Mouse (Mus musculus) kidney, adult 2 months (tissue): ENCODE measurements at regions not wholly inside any gene's neighbourhood (a gene's known extent, or its start where the extent isn't known, plus 50 kb on each side); places are given as distances from the start of the nearest gene placed in this dataset.

Experiments
- DNase-seq: peaks from one replicate; pipeline ENCODE4 v3.0.0; 2021
- H3K27ac ChIP-seq: fragments of 200-500 bp; 2 replicates; pipeline ENCODE4 v1.5.1; 2012; ENCODE audit warnings: low read depth, low read length, control low read depth, inconsistent platforms; ENCODE audit not compliant: insufficient read depth
- H3K27me3 ChIP-seq: fragments of 200-500 bp; replicated peaks from 2 replicates; pipeline ENCODE4 v1.6.1; 2012; ENCODE audit warnings: mild to moderate bottlenecking, moderate library complexity, low read length, inconsistent platforms; ENCODE audit not compliant: control insufficient read depth, insufficient read depth
- H3K36me3 ChIP-seq: fragments of 200-500 bp; 2 replicates; pipeline ENCODE4 v1.6.1; 2012; ENCODE audit warnings: mild to moderate bottlenecking, moderate library complexity, low read length, inconsistent platforms; ENCODE audit not compliant: control insufficient read depth, insufficient read depth
- H3K4me1 ChIP-seq: fragments of 200-500 bp; 2 replicates; pipeline ENCODE4 v1.6.1; 2011; ENCODE audit warnings: low read length; ENCODE audit not compliant: control insufficient read depth, insufficient read depth
- H3K4me3 ChIP-seq: fragments of 200-500 bp; 2 replicates; pipeline ENCODE4 v1.5.1; 2011; ENCODE audit warnings: mild to moderate bottlenecking, low read depth, low read length, control low read depth; ENCODE audit not compliant: insufficient read depth
- CTCF ChIP-seq: fragments of 200-500 bp; conservative IDR thresholded peaks from 2 replicates; pipeline ENCODE4 v1.5.1; 2011; ENCODE audit warnings: low read depth, mild to moderate bottlenecking, control low read depth, low read length, moderate library complexity, mixed read lengths; ENCODE audit not compliant: insufficient read depth, insufficient read length
- POLR2A ChIP-seq: fragments of 200-500 bp; IDR thresholded peaks from one replicate; pipeline ENCODE4 v1.6.1; 2011; ENCODE audit warnings: low read depth, low read length, control low read depth
- WGBS: fragments of 180-500 bp; shearing (Covaris S2); methylation state at CpG from one replicate; pipeline ENCODE4 v1.1.7; 2018; 5-methylcytosine and 5-hydroxymethylcytosine counted together

DNA sequence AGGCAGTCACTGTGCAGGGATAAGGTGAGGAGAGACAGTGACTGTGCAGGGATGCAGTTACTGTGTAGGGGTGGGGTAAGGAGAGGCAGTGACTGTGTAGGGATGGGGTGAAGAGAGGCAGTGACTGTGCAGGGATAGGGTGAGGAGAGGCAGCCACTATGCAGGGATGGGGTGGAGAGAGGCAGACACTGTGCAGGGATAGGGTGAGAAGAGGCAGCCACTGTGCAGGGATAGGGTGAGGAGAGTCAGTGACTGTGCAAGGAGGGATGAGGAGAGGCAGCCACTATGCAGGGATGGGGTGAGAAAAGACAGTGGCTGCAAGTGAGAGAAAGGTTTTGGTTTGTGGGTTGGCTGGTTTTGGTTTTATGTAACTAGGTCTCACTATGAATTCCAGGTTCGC is 221.8 kb upstream of the Kdm8 start:
- H3K4me3 ChIP-seq, result no peak overlapping the region
- 83% methylated on average over 1 of the region's 1 CpGs for WGBS

GRCm38 (mm10) chr7:125234911-125235310 is 209.6 kb upstream of the Kdm8 start:
- Histone ChIP-seq H3K36me3 (no peaks in the 10 kb centered on the region), H3K4me3 (no peak overlapping the region), H3K27me3 (no peaks in the 10 kb centered on the region), H3K27ac (no peak overlapping the region), H3K4me1 (peaks cover 2% of the 10 kb centered on the region; the same call in 1 of the 2 replicates)
- TF ChIP-seq CTCF, result no peak
- no peak for TF ChIP-seq POLR2A
- WGBS, result 51% methylated on average over 7 of the region's 7 CpGs
- no peak for DNase-seq

More for the DNA sequence above, 221.8 kb upstream of the Kdm8 start:
- no peak for TF ChIP-seq POLR2A
- TF ChIP-seq CTCF, result no peak
- Histone ChIP-seq H3K4me1 (no peaks in the 10 kb centered on the region), H3K27me3 (no peaks in the 10 kb centered on the region), H3K27ac (no peak overlapping the region), H3K36me3 (no peaks in the 10 kb centered on the region)
- DNase-seq, result no peak

GRCm38 (mm10) chr7:125237026-125237425 is 207.4 kb upstream of the Kdm8 start:
- H3K4me1 ChIP-seq, result peaks cover 2% of the 10 kb centered on the region; the same call in 1 of the 2 replicates
- no peaks in the 10 kb centered on the region for H3K27me3 ChIP-seq
- peak; percentile 88 for DNase-seq
- H3K4me3 ChIP-seq, result no peak overlapping the region
- H3K36me3 ChIP-seq, result no peaks in the 10 kb centered on the region
- TF ChIP-seq POLR2A (no peak), CTCF (no peak)
- WGBS, result 64% methylated on average over 3 of the region's 3 CpGs
- H3K27ac ChIP-seq, result peak overlapping the region; percentile 63

GRCm38 (mm10) chr7:125243021-125243420 is 201.5 kb upstream of the Kdm8 start:
- Histone ChIP-seq H3K27me3 (no peaks in the 10 kb centered on the region), H3K4me3 (no peak overlapping the region), H3K27ac (no peak overlapping the region), H3K4me1 (no peaks in the 10 kb centered on the region), H3K36me3 (no peaks in the 10 kb centered on the region)
- 79% methylated on average over 3 of the region's 3 CpGs for WGBS
- TF ChIP-seq POLR2A, result no peak
- no peak for TF ChIP-seq CTCF
- no peak for DNase-seq

DNA sequence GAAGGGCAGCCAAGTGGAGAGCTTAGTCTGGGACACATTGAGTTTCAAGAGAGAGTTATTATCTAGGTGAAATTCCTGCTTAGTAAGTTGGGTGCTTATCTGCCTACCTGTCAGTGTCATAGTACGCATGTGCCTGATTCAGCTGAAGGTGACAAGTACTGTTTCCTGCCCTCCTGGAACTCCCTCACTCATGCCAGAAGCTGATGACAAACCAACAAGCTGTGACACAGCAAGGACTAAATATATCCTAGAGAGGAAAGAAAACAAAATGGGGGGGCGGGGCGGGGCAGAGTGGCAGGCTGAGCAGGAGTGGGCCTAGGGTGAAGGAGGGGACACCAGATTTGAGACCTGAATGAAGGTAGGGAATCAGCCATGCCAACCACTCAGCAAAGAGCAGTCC is 196.1 kb upstream of the Kdm8 start:
- Histone ChIP-seq H3K27me3 (no peaks in the 10 kb centered on the region), H3K4me1 (no peaks in the 10 kb centered on the region), H3K4me3 (no peak overlapping the region), H3K36me3 (no peaks in the 10 kb centered on the region), H3K27ac (no peak overlapping the region)
- TF ChIP-seq CTCF, result no peak
- no peak for TF ChIP-seq POLR2A
- 90% methylated on average over 3 of the region's 3 CpGs for WGBS
- no peak for DNase-seq

DNA sequence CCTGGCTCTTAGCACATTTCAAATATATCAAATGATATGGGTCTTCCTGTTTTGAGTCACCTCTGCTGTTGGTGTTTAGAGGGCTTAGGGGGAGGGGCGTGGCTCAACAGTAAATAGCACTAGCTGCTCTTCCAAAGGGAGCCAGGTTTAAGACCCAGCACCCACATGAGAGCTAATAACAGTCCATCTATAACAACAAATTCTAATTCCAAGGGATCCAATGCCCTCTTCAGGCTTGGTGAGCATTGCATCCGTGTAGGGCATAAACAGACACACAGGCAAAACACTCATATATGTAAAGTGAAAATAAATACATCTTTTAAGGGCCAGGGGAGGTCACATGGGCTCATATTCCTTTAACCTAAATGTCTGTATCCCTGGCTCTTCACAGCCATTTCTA is 194.1 kb upstream of the Kdm8 start:
- TF ChIP-seq CTCF (no peak), POLR2A (no peak)

DNA sequence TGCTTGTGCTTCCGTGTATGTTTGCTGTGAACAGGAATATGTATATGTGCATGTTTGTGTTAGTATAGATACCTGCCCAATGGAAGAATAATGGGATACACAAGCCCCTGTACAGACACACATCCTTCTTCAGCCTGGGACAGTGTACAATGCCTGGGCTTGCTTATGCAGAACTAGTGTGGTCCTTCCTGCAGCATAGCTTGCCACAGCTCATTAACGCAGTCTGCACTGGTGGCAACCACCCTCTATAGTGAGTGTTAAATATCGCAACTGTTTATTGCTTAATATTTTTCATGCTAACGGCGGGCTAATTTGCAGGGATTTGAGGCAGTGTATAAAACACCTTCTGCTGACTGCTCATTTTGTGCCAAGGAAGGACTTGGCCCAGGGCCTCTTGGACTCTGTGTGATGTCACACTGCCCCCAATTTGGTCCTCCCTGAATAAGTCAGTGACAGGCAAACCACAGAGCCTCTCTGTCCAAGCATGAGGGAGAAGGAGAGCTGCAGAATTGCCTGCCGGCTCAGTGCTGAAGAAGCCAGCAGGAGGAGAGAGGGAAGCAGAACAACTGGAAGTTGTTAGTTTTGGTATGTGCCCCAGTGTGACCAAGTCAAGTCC is 193.4 kb upstream of the Kdm8 start:
- DNase-seq, result peak; percentile 14
- 58% methylated on average over 6 of the region's 6 CpGs for WGBS
- TF ChIP-seq POLR2A (no peak), CTCF (no peak)
- Histone ChIP-seq H3K4me3 (no peak overlapping the region), H3K36me3 (no peaks in the 10 kb centered on the region), H3K4me1 (no peaks in the 10 kb centered on the region), H3K27me3 (no peaks in the 10 kb centered on the region), H3K27ac (no peak overlapping the region)

More for the DNA sequence above, 194.1 kb upstream of the Kdm8 start:
- no peak for DNase-seq
- H3K36me3 ChIP-seq, result no peaks in the 10 kb centered on the region
- no peaks in the 10 kb centered on the region for H3K27me3 ChIP-seq
- 80% methylated on average over 2 of the region's 2 CpGs for WGBS
- H3K4me1 ChIP-seq, result no peaks in the 10 kb centered on the region
- no peak overlapping the region for H3K27ac ChIP-seq
- no peak overlapping the region for H3K4me3 ChIP-seq
